Mouse (Mus musculus): ENCODE data around the gene Fam166b. TPM values are rescaled to one million over a fixed set of nuclear protein-coding genes. Genes with fewer than 3 reads are reported as not detected.

The Fam166b gene
- polyA plus RNA-seq, 1 experiment from 2014 or later = 0.28 TPM

DNA sequence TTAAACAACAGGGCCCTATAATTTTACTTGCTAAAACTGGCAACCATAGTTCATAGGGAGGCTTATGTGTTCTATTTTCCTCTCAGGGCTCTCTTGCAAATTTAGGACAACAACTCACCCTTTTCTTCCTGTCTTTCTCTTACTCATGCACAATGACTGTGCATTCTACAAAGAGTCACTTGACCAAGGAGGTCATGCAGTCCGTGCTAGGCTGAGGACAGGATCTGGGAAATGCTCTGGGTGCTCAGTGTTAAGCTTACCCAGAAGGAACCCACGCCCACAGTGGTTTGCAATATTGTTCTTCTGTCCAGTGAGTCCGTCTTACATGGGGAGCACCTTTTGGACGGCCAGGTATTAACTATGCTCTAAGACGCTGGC, 44.9 kb downstream of the Fam166b start:
- WGBS = 85% methylated on average over 5 of the region's 5 CpGs
- H3K27me3 ChIP-seq = peaks cover 11% of the 10 kb centered on the region
- no peak overlapping the region for H3K4me3 ChIP-seq
- H3K9me3 ChIP-seq = no peaks in the 10 kb centered on the region
- H3K4me1 ChIP-seq = peaks cover 17% of the 10 kb centered on the region
- H3K4me2 ChIP-seq (replicated peaks) = no peak overlapping the region
- no peak for ATAC-seq (ENCODE audit: low FRiP score, low read depth)
- H3K27ac ChIP-seq (replicated peaks) = no peak overlapping the region
- no peak overlapping the region for H3K9ac ChIP-seq (replicated peaks)
- H3K36me3 ChIP-seq = no peaks in the 10 kb centered on the region

DNA sequence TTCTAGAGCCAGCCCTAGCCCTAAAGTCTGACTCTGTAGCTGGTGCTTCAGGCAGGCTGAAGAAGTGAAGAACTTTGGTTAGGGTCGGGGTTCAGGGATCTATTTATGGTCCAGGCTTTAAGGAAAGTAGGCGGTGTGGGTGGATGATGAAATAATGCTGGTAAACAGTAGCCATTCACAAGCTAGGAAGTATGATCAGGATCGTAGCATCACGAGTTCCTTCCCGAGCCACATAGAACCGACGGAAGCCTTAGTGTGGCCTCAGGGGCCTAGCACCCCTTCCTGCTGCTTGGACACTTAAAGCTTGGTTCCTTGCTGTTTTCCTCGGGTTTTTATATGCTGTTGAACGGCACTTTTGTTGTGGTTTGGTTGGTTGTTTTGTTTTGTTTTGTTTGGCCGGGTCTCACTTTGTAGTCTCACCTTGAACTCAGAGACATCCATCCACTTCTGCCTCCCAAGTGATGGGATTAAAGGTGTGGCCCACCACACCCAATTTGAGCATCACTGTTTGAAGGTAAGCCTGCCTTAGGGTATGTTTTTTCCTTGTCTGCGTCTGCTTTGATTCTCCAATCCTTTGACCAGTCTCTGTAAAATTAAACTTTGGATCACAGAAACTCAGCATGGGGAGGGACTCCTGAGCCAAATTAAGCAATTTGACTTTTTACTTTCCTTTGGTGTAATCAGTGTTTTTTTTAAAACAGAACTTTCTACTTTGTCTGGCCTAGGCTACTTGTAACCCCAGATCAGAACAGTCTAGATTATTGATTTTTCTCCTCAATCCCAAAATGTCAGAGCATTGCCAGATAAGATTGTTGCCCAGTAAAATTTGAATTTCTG, 45.5 kb downstream of the Fam166b start:
- 82% methylated on average over 11 of the region's 11 CpGs for WGBS

DNA sequence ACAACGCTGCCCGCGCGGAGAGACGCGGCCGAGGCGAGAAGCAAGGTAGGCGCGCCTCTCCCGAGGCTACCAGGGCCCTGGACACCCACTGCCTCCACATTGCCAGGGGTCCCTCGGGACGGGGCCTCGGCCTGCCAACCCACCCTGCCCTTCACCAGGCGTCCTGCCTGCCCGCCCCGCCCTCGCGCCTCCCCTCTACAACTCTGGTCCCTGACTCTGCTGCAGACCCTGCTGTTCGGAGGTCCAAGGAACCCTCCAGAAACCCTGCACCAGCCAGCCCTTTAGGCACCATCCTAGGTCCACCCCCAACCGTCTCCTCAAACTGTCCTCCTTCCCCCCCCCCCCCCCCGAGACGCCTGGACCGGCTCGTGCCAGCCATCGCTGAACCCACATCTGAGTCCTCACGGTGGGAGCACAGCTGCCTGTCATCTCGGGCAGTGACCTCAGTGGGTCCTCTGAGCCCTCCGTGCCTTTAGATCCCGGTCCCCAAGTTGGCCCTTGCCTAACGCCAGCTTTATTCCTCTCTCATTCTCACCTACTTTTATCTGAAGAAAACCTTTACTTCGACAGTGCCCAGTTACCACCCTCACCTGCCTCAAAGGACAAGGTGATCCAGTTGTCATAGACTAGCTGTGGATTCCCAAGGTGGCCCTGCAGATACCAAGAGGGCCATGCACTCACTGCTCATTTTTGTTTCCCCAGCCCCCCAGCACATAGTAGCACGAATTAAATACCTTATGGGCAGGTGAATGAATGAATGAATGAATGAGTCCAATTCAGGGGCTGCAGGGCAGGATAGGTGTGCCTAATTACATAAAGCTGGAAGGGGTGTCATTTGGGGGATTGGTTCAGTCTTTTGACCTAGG, 46.5 kb downstream of the Fam166b start:
- no peaks in the 10 kb centered on the region for H3K9me3 ChIP-seq
- peaks cover 11% of the 10 kb centered on the region for H3K27me3 ChIP-seq
- H3K4me2 ChIP-seq (replicated peaks) = peak overlapping the region; percentile 78
- peak overlapping the region; percentile 75 for H3K9ac ChIP-seq (replicated peaks)
- no peaks in the 10 kb centered on the region for H3K36me3 ChIP-seq
- ATAC-seq (ENCODE audit: low FRiP score, low read depth) = peak; percentile 81; the same call in 1 of the 2 replicates
- 6% methylated on average over 30 of the region's 33 CpGs for WGBS
- H3K4me1 ChIP-seq = peaks cover 17% of the 10 kb centered on the region
- peak overlapping the region; percentile 63 for H3K4me3 ChIP-seq
- peak overlapping the region; percentile 27 for H3K27ac ChIP-seq (replicated peaks)

More for the DNA sequence above, 45.5 kb downstream of the Fam166b start:
- no peak overlapping the region for H3K27ac ChIP-seq (replicated peaks)
- H3K4me3 ChIP-seq = no peak overlapping the region
- peaks cover 11% of the 10 kb centered on the region for H3K27me3 ChIP-seq
- peak overlapping the region; percentile 78; the same call in 1 of the 2 replicates for H3K4me2 ChIP-seq (replicated peaks)
- H3K9me3 ChIP-seq = no peaks in the 10 kb centered on the region
- peaks cover 17% of the 10 kb centered on the region for H3K4me1 ChIP-seq
- ATAC-seq (ENCODE audit: low FRiP score, low read depth) = no peak
- H3K36me3 ChIP-seq = no peaks in the 10 kb centered on the region
- H3K9ac ChIP-seq (replicated peaks) = no peak overlapping the region

GRCm38 (mm10) chr4:43381408-43382154, 47.4 kb downstream of the Fam166b start, which contains the start of gene Rusc2:
Gene Rusc2, plus strand, starts transcription at chr4:43381979.
- H3K4me2 ChIP-seq (replicated peaks) = peak within 1 kb of the TSS; percentile 78
- peaks cover 11% of the 10 kb centered on the region for H3K27me3 ChIP-seq
- peak within 1 kb of the TSS; percentile 63 for H3K4me3 ChIP-seq
- H3K27ac ChIP-seq (replicated peaks) = peak within 1 kb of the TSS; percentile 27
- WGBS = 1% methylated on average over 63 of the region's 63 CpGs
- peaks cover 17% of the 10 kb centered on the region for H3K4me1 ChIP-seq
- H3K36me3 ChIP-seq = no peaks in the 10 kb centered on the region
- no peaks in the 10 kb centered on the region for H3K9me3 ChIP-seq
- peak within 1 kb of the TSS; percentile 75 for H3K9ac ChIP-seq (replicated peaks)
- peak; percentile 91 for ATAC-seq (ENCODE audit: low FRiP score, low read depth)

DNA sequence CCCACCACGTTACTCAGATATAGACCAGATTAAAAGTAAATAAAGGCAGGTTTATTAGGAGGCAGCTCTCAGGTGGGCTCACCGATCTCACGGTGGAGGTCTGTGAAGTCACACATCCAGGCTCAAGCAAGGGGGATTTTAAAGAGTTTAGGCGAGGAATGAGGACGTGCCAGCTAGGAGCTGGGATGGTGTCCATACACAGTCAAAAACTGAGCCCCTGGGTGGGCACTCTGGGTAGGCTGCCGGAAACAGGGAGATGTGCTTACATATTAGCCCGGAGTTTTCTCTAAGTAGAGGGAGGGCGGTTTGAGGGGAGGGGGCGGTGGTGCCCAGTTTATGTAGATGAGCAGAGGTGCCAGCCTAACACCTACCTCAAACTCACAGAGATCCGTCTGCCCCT, 48.0 kb downstream of the Fam166b start:
- 62% methylated on average over 10 of the region's 10 CpGs for WGBS
- 0 out of 2 replicates have a peak overlapping the region, but pooled peaks have one; percentile 20 for H3K9ac ChIP-seq (replicated peaks)
- H3K36me3 ChIP-seq = no peaks in the 10 kb centered on the region
- H3K4me3 ChIP-seq = peak overlapping the region; percentile 63
- peak; percentile 7; the same call in 1 of the 2 replicates for ATAC-seq (ENCODE audit: low FRiP score, low read depth)
- H3K9me3 ChIP-seq = no peaks in the 10 kb centered on the region
- no peak overlapping the region for H3K27ac ChIP-seq (replicated peaks)
- peaks cover 11% of the 10 kb centered on the region for H3K27me3 ChIP-seq
- H3K4me2 ChIP-seq (replicated peaks) = peak overlapping the region; percentile 78
- H3K4me1 ChIP-seq = peaks cover 17% of the 10 kb centered on the region

DNA sequence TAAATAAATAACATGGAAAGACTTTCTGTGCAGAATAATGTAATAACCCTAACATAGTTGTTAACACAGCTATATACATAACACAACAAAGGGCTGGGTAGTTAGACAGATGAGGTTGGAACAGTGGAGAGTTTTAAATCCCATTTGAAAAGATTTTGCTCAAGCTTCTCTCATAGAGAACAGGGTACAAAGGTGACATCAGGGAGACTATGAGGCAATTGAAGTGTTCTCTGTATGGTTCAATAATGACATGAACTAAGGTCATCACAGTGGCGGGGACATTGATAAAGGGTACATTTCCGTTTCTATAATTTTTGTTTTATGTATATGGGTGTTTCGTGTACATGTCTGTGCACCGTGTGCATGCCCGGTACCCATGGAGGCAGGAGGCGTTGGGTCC, 49.3 kb downstream of the Fam166b start:
- no peak overlapping the region for H3K9ac ChIP-seq (replicated peaks)
- no peak overlapping the region for H3K27ac ChIP-seq (replicated peaks)
- H3K27me3 ChIP-seq = peaks cover 11% of the 10 kb centered on the region
- H3K36me3 ChIP-seq = no peaks in the 10 kb centered on the region
- WGBS = 89% methylated on average over 6 of the region's 6 CpGs
- H3K4me3 ChIP-seq = no peak overlapping the region
- H3K9me3 ChIP-seq = no peaks in the 10 kb centered on the region
- peaks cover 17% of the 10 kb centered on the region for H3K4me1 ChIP-seq
- ATAC-seq (ENCODE audit: low FRiP score, low read depth) = no peak
- no peak overlapping the region for H3K4me2 ChIP-seq (replicated peaks)

Other genes with a start within 250 kb of the Fam166b start
- 0.22 and 0.46 TPM in 2 replicates for gene Atp8b5, start 162.0 kb downstream of the Fam166b start, polyA plus RNA-seq (2016; fragmentation: Nextera tagmentation; extraction: Ambion mirVana)
- 45.2 and 47.3 TPM in 2 replicates for gene Rusc2, start 47.2 kb downstream of the Fam166b start, polyA plus RNA-seq (2016; fragmentation: Nextera tagmentation; extraction: Ambion mirVana)
- gene Tesk1, start 12.8 kb upstream of the Fam166b start, polyA plus RNA-seq (2016; fragmentation: Nextera tagmentation; extraction: Ambion mirVana) = 12.7 and 15.0 TPM in 2 replicates
- gene Cd72, start 25.5 kb upstream of the Fam166b start, polyA plus RNA-seq (2016; fragmentation: Nextera tagmentation; extraction: Ambion mirVana) = 2.0 and 2.9 TPM in 2 replicates
- gene Sit1, start 54.6 kb upstream of the Fam166b start, polyA plus RNA-seq (2016; fragmentation: Nextera tagmentation; extraction: Ambion mirVana) = not detected in 2 replicates
- gene Ccdc107, start 63.8 kb upstream of the Fam166b start, polyA plus RNA-seq (2016; fragmentation: Nextera tagmentation; extraction: Ambion mirVana) = 45.0 and 47.9 TPM in 2 replicates
- gene Arhgef39, start 70.6 kb upstream of the Fam166b start, polyA plus RNA-seq (2016; fragmentation: Nextera tagmentation; extraction: Ambion mirVana) = 33.1 TPM in 2 replicates
- 0.52 and 0.61 TPM in 2 replicates for gene Car9, start 77.8 kb upstream of the Fam166b start, polyA plus RNA-seq (2016; fragmentation: Nextera tagmentation; extraction: Ambion mirVana)
- 46.0 and 61.3 TPM in 2 replicates for gene Tpm2, start 94.6 kb upstream of the Fam166b start, polyA plus RNA-seq (2016; fragmentation: Nextera tagmentation; extraction: Ambion mirVana)
- gene Creb3, start 133.2 kb upstream of the Fam166b start, polyA plus RNA-seq (2016; fragmentation: Nextera tagmentation; extraction: Ambion mirVana) = 48.8 and 64.1 TPM in 2 replicates
- gene Tln1, start 133.6 kb upstream of the Fam166b start, polyA plus RNA-seq (2016; fragmentation: Nextera tagmentation; extraction: Ambion mirVana) = 64.5 and 64.6 TPM in 2 replicates
- 31.8 and 37.2 TPM in 2 replicates for gene Rgp1, start 149.6 kb upstream of the Fam166b start, polyA plus RNA-seq (2016; fragmentation: Nextera tagmentation; extraction: Ambion mirVana)
- 49.2 and 52.6 TPM in 2 replicates for gene Gba2, start 149.7 kb upstream of the Fam166b start, polyA plus RNA-seq (2016; fragmentation: Nextera tagmentation; extraction: Ambion mirVana)
- gene Msmp, start 155.4 kb upstream of the Fam166b start, polyA plus RNA-seq (2016; fragmentation: Nextera tagmentation; extraction: Ambion mirVana) = 0.51 and 1.8 TPM in 2 replicates
- gene Npr2, start 202.8 kb upstream of the Fam166b start, polyA plus RNA-seq (2016; fragmentation: Nextera tagmentation; extraction: Ambion mirVana) = 24.9 TPM in 2 replicates
- gene Spag8, start 224.5 kb upstream of the Fam166b start, polyA plus RNA-seq (2016; fragmentation: Nextera tagmentation; extraction: Ambion mirVana) = 3.9 TPM in 2 replicates
- 70.6 and 71.8 TPM in 2 replicates for gene Hint2, start 227.3 kb upstream of the Fam166b start, polyA plus RNA-seq (2016; fragmentation: Nextera tagmentation; extraction: Ambion mirVana)
- 11.9 and 14.7 TPM in 2 replicates for gene Tmem8b, start 239.8 kb upstream of the Fam166b start, polyA plus RNA-seq (2016; fragmentation: Nextera tagmentation; extraction: Ambion mirVana)
- 2.8 and 2.9 TPM in 2 replicates for gene Fam221b, start 240.0 kb upstream of the Fam166b start, polyA plus RNA-seq (2016; fragmentation: Nextera tagmentation; extraction: Ambion mirVana)

All from midbrain, embryonic 12.5 days (tissue).